Mouse (Mus musculus) cerebellum, adult 2 months (tissue): Measurements from ENCODE around the gene Ushbp1.

Source experiments
- CTCF ChIP-seq: fragments of 200-500 bp; IDR thresholded peaks from 2 replicates; pipeline ENCODE4 v1.5.1; 2011; ENCODE audit warnings: low read depth, mild to moderate bottlenecking, control low read depth, low read length, moderate library complexity, borderline replicate concordance; ENCODE audit not compliant: insufficient read depth
- POLR2A ChIP-seq: fragments of 200-500 bp; IDR thresholded peaks from 2 replicates; pipeline ENCODE4 v1.6.1; 2011; ENCODE audit warnings: low read length, control low read depth, borderline replicate concordance; ENCODE audit not compliant: insufficient read depth

GRCm38 (mm10) chr8:71346581-71346980 lies 49.0 kb downstream of the Ushbp1 start:
- TF ChIP-seq CTCF (no peak), POLR2A (no peak)
